Mouse (Mus musculus): ENCODE results near the gene Hs6st3. TPM values are rescaled to one million over a fixed set of nuclear protein-coding genes. Genes with fewer than 3 reads are reported as not detected.
A peak's percentile ranks its signal among the peaks of the same experiment; 100 is the strongest.
"Not testable (repeated sequence)": the region's sequence is repeated elsewhere in the genome, so short reads cannot be mapped to it uniquely, and the experiment has no call there.

The Hs6st3 gene
- polyA plus RNA-seq, 1 experiment from 2014 or later = not detected

DNA sequence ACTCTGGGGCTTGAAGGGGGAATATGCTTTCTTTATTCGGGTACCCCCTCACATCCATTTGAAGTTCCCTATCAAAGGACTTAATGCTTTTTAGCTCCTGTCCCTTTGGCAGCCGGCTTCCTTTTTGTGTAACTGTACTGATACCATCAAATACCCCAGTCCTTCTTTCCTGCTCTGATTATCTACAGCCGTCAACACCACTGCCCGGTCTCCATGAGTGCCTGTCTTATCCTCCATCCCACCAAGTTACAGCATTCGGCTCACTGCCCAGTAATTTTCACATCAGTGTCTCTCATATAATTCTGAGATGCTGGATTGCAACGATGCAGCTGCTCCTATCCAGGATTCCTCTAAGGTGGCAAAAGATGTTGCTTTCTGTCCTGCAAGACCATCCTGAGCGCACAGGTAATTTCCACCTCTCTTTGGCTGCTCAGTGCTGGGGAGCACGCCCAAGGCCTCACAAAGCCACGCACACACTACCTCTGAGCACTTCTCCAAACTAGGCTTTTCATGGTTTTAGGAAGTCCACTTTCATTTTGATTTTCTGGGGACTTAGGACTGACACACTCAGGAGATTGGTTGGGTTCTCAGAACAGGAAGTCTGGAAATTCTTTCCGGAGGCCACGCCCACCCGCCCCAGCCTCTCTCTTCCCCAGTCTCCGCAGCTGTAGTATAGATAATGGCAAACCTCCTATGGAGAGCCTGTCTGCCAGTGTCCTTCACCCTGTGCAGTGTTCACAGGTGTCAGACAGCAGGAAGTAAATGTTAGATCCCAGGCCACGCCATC lies 122.2 kb downstream of the Hs6st3 start:
- WGBS (ENCODE audit: insufficient replicate concordance) = 48% methylated on average over 14 of the region's 14 CpGs

DNA sequence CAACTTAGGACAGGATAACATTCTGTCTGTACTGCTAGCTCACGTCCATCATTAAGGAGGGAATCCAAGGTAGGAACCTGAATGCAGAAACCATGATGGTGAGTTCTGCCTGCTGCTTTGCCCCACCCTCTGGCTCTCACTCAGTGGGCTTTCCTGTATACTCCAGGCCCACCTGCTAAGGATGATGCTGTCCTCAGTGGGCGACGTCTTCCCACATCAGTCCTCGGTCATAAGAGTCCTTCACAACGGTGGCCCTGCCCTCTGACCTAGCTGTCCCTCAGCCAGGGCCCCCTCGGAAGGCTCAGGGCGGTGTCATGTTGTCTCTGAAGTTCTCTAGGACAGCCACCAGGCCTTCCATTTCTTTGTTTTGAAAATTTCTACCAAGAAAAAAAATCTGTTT lies 128.2 kb downstream of the Hs6st3 start:
- no peak for TF ChIP-seq CTCF (IDR thresholded peaks at IDR 0.05; ENCODE audit: low read depth)
- no peak for TF ChIP-seq EP300 (IDR thresholded peaks at IDR 0.05; ENCODE audit: low read depth)
- DNase-seq (no peak), ATAC-seq (no peak)
- Histone ChIP-seq H3K9ac (replicated peaks) (no peak overlapping the region), H3K9me3 (ENCODE audit: low read length) (no peaks in the 10 kb centered on the region), H3K27ac (ENCODE audit: low read depth) (no peak overlapping the region), H3K36me3 (replicated peaks; ENCODE audit: insufficient read depth, low read length) (no peaks in the 10 kb centered on the region), H3K4me3 (ENCODE audit: low read depth, low read length) (no peak overlapping the region), H3K4me2 (ENCODE audit: low read depth, low read length) (no peak overlapping the region), H3K4me1 (ENCODE audit: insufficient read depth) (no peaks in the 10 kb centered on the region), H3K27me3 (ENCODE audit: insufficient read depth, low read length) (no peaks in the 10 kb centered on the region)
- 70% methylated on average over 7 of the region's 7 CpGs for WGBS (ENCODE audit: insufficient replicate concordance)

More for the DNA sequence above, 122.2 kb downstream of the Hs6st3 start:
- H3K9me3 ChIP-seq (ENCODE audit: low read length) = no peaks in the 10 kb centered on the region
- TF ChIP-seq CTCF (IDR thresholded peaks at IDR 0.05; ENCODE audit: low read depth) (no peak), EP300 (IDR thresholded peaks at IDR 0.05; ENCODE audit: low read depth) (no peak)
- no peak overlapping the region for H3K4me2 ChIP-seq (ENCODE audit: low read depth, low read length)
- no peaks in the 10 kb centered on the region for H3K27me3 ChIP-seq (ENCODE audit: insufficient read depth, low read length)
- no peak overlapping the region for H3K4me3 ChIP-seq (ENCODE audit: low read depth, low read length)
- DNase-seq = no peak
- no peak for ATAC-seq
- H3K27ac ChIP-seq (ENCODE audit: low read depth) = no peak overlapping the region
- no peaks in the 10 kb centered on the region for H3K36me3 ChIP-seq (replicated peaks; ENCODE audit: insufficient read depth, low read length)
- H3K9ac ChIP-seq (replicated peaks) = no peak overlapping the region
- no peaks in the 10 kb centered on the region for H3K4me1 ChIP-seq (ENCODE audit: insufficient read depth)

DNA sequence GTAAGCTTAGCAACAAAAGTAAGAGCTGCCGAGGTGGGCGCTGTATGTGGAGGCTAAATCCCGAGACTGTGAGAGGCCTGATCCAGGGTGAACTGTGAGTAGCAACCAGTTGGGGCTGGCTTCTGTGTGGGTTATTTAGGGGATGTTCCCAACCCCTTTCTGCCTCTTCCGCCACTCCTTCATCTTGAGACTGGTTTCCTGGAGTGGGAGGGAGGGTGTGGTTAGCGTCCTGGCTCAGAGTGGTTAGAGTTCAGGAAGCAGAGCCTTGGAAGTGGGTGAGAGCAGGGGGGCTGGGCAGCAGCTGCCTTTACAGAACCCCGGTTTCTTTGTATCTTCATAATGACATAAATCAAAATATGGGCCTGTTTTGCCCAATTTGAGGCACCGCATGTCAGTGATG lies 134.9 kb downstream of the Hs6st3 start:
- H3K27me3 ChIP-seq (ENCODE audit: insufficient read depth, low read length) = no peaks in the 10 kb centered on the region
- no peak for TF ChIP-seq CTCF (IDR thresholded peaks at IDR 0.05; ENCODE audit: low read depth)
- no peak overlapping the region for H3K27ac ChIP-seq (ENCODE audit: low read depth)
- H3K4me2 ChIP-seq (ENCODE audit: low read depth, low read length) = no peak overlapping the region
- H3K9me3 ChIP-seq (ENCODE audit: low read length) = no peaks in the 10 kb centered on the region
- DNase-seq (no peak), ATAC-seq (no peak)
- no peaks in the 10 kb centered on the region for H3K4me1 ChIP-seq (ENCODE audit: insufficient read depth)
- no peak overlapping the region for H3K4me3 ChIP-seq (ENCODE audit: low read depth, low read length)
- no peaks in the 10 kb centered on the region for H3K36me3 ChIP-seq (replicated peaks; ENCODE audit: insufficient read depth, low read length)
- H3K9ac ChIP-seq (replicated peaks) = no peak overlapping the region
- 38% methylated on average over 7 of the region's 7 CpGs for WGBS (ENCODE audit: insufficient replicate concordance)

DNA sequence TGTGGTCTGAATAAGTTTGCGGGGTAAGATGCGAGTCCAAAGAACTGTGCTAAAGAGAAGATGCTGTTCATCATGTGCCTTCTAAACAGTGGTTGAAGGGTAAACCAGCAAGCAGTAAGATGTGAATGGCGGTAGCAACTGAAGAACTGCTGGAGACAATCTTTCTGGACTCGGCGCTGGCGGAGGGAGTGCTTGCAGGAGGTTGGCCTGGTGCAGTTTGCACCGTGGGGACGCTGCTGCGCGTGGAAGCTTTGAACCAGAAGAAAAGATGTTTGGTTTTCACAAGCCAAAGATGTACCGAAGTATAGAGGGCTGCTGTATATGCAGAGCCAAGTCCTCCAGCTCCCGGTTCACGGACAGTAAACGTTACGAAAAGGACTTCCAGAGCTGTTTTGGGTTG lies 140.0 kb downstream of the Hs6st3 start:
- H3K4me3 ChIP-seq (ENCODE audit: low read depth, low read length); H3K9me3 ChIP-seq (ENCODE audit: low read length); ATAC-seq; H3K9ac ChIP-seq (replicated peaks); H3K4me1 ChIP-seq (ENCODE audit: insufficient read depth); H3K36me3 ChIP-seq (replicated peaks; ENCODE audit: insufficient read depth, low read length); H3K27me3 ChIP-seq (ENCODE audit: insufficient read depth, low read length); DNase-seq; H3K27ac ChIP-seq (ENCODE audit: low read depth); H3K4me2 ChIP-seq (ENCODE audit: low read depth, low read length): not testable (repeated sequence)
- WGBS (ENCODE audit: insufficient replicate concordance) = 84% methylated on average over 10 of the region's 15 CpGs

DNA sequence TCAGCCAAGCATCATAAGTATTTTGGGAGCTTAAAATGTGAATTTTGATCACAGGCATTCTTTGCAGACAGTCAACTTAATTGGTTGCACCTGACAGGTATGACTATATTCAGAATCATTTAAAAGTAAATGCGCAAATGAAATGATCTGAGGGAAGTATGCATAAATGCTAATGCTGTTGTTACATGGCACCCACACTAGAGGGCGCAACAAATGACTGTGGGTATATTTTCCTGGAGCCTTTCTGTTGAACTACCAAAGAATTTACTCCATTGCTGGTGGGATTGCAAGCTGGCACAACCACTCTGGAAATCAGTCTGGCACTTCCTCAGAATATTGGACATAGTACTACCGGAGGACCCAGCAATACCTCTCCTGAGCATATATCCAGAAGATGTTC lies 145.8 kb downstream of the Hs6st3 start:
- no peak overlapping the region for H3K4me2 ChIP-seq (ENCODE audit: low read depth, low read length)
- H3K4me3 ChIP-seq (ENCODE audit: low read depth, low read length) = no peak overlapping the region
- no peak for DNase-seq
- 77% methylated on average over 3 of the region's 3 CpGs for WGBS (ENCODE audit: insufficient replicate concordance)
- TF ChIP-seq CTCF (IDR thresholded peaks at IDR 0.05; ENCODE audit: low read depth) (peak; percentile 41), EP300 (IDR thresholded peaks at IDR 0.05; ENCODE audit: low read depth) (no peak)
- H3K36me3 ChIP-seq (replicated peaks; ENCODE audit: insufficient read depth, low read length) = no peaks in the 10 kb centered on the region
- no peaks in the 10 kb centered on the region for H3K4me1 ChIP-seq (ENCODE audit: insufficient read depth)
- H3K9ac ChIP-seq (replicated peaks) = no peak overlapping the region
- no peaks in the 10 kb centered on the region for H3K27me3 ChIP-seq (ENCODE audit: insufficient read depth, low read length)
- ATAC-seq = no peak
- no peaks in the 10 kb centered on the region for H3K9me3 ChIP-seq (ENCODE audit: low read length)
- no peak overlapping the region for H3K27ac ChIP-seq (ENCODE audit: low read depth)

DNA sequence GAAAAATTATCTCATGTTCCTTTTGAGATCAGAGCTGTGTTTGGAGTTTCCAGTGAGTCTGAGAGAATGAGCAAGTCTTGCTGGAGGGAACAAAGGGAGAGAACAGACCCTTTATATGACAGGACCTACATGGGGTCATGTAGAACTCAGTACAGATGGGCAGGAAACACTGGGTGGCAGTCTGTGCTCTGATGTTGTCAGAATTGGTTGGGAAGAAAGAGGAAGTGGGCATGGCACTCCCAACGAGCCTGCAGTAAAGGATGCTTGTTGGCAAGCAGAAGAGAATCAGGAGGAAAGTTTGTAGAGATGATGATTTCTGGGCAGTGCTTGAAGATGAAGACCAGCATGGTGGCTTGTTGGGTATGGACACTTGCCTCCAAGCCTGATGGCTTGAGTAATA lies 151.5 kb downstream of the Hs6st3 start:
- DNase-seq (no peak), ATAC-seq (no peak)
- Histone ChIP-seq H3K27ac (ENCODE audit: low read depth) (no peak overlapping the region), H3K4me2 (ENCODE audit: low read depth, low read length) (no peak overlapping the region), H3K9me3 (ENCODE audit: low read length) (no peaks in the 10 kb centered on the region), H3K4me3 (ENCODE audit: low read depth, low read length) (no peak overlapping the region), H3K36me3 (replicated peaks; ENCODE audit: insufficient read depth, low read length) (no peaks in the 10 kb centered on the region), H3K9ac (replicated peaks) (no peak overlapping the region), H3K4me1 (ENCODE audit: insufficient read depth) (no peaks in the 10 kb centered on the region), H3K27me3 (ENCODE audit: insufficient read depth, low read length) (no peaks in the 10 kb centered on the region)
- WGBS (ENCODE audit: insufficient replicate concordance) = 21% methylated on average over 1 of the region's 1 CpGs
- TF ChIP-seq CTCF (IDR thresholded peaks at IDR 0.05; ENCODE audit: low read depth) (no peak), EP300 (IDR thresholded peaks at IDR 0.05; ENCODE audit: low read depth) (no peak)
